In genomic region chr4:86686564-86686963, GRCm38 (mm10) we compare ENCODE assay signal across 18 mouse cellular contexts. TPM values are rescaled to one million over a fixed set of nuclear protein-coding genes. Genes with fewer than 3 reads are reported as not detected.
A peak's percentile ranks its signal among the peaks of the same experiment; 100 is the strongest.
DNase-seq lines count a peak whose midpoint lies in the region; ATAC-seq and TF ChIP-seq lines count a peak whose summit lies in the region.
"Had no signal": no experiment of that assay in that cellular context is flagged by ENCODE, and none has a peak within 500 bp of the region (broad histone marks: within the 10 kb centered on the region; RNA-seq: fewer than 3 reads in every experiment).

No protein-coding gene starts in this region.

- no peaks in the 10 kb centered on the region for H3K4me1 ChIP-seq in kidney, embryonic 15.5 days
- H3K4me1 ChIP-seq in bone marrow macrophage, adult 2 months (ENCODE audit: control insufficient read depth, insufficient read depth, low read length): peaks cover 60% of the 10 kb centered on the region
- H3K4me1 ChIP-seq: forebrain, embryonic 12.5 days; hindbrain, embryonic 12.5 days; neural tube, embryonic 15.5 days had no signal

- no peak for DNase-seq in kidney, postnatal 4 days
- DNase-seq in lung, postnatal 36 days: peak; percentile 31
- no peak for DNase-seq in lung, postnatal 4 days
- no peak for DNase-seq in urinary bladder, adult 18-20 months (ENCODE audit: low spot score in 2 of 2)
- no peak for DNase-seq in cerebellum, postnatal 25 days
- DNase-seq: cerebellum, postnatal 36 days; kidney, adult 11 months; retina, postnatal 1 day; thymus, adult 18-20 months had no signal

- TF ChIP-seq CTCF in bone marrow macrophage, adult 2 months (IDR thresholded peaks at IDR 0.05; ENCODE audit: low read depth, low read length): no peak

- H3K4me3 ChIP-seq in kidney, embryonic 15.5 days (replicated peaks): no peak overlapping the region
- no peak overlapping the region for H3K4me3 ChIP-seq in bone marrow macrophage, adult 2 months (ENCODE audit: insufficient read depth, low read length)
- H3K4me3 ChIP-seq: embryonic facial prominence, embryonic 13.5 days; forebrain, embryonic 12.5 days; hindbrain, embryonic 12.5 days; left cerebral cortex, adult 2 months; limb, embryonic 13.5 days; megakaryocyte, embryonic 14.5 days; neural tube, embryonic 15.5 days had no signal

- H3K4me2 ChIP-seq in kidney, embryonic 15.5 days: no peak overlapping the region
- H3K4me2 ChIP-seq: embryonic facial prominence, embryonic 13.5 days; forebrain, embryonic 12.5 days; hindbrain, embryonic 12.5 days; limb, embryonic 13.5 days; neural tube, embryonic 15.5 days had no signal

- ATAC-seq in kidney, embryonic 15.5 days (replicated peaks; ENCODE audit: low FRiP score): peak; percentile 56; the same call in 1 of the 2 replicates

- TF ChIP-seq POLR2A in bone marrow macrophage, adult 2 months (IDR thresholded peaks at IDR 0.05; ENCODE audit: borderline replicate concordance, low read depth, low read length): no peak

- no peak overlapping the region for H3K9ac ChIP-seq in kidney, embryonic 15.5 days
- H3K9ac ChIP-seq: embryonic facial prominence, embryonic 13.5 days; forebrain, embryonic 12.5 days; hindbrain, embryonic 12.5 days; limb, embryonic 13.5 days; neural tube, embryonic 15.5 days had no signal

- 66% methylated on average over 3 of the region's 3 CpGs for WGBS in kidney, embryonic 15.5 days

- H3K36me3 ChIP-seq in kidney, embryonic 15.5 days: no peaks in the 10 kb centered on the region
- H3K36me3 ChIP-seq: embryonic facial prominence, embryonic 13.5 days; forebrain, embryonic 12.5 days; hindbrain, embryonic 12.5 days; limb, embryonic 13.5 days; neural tube, embryonic 15.5 days had no signal

- H3K9me3 ChIP-seq in kidney, embryonic 15.5 days (replicated peaks): no peaks in the 10 kb centered on the region
- H3K9me3 ChIP-seq: embryonic facial prominence, embryonic 13.5 days; forebrain, embryonic 12.5 days; hindbrain, embryonic 12.5 days; limb, embryonic 13.5 days; megakaryocyte, embryonic 14.5 days; neural tube, embryonic 15.5 days had no signal

- H3K27ac ChIP-seq in kidney, embryonic 15.5 days: no peak overlapping the region
- peak overlapping the region; percentile 60 for H3K27ac ChIP-seq in bone marrow macrophage, adult 2 months (ENCODE audit: insufficient read depth, low read depth, low read length)
- H3K27ac ChIP-seq: embryonic facial prominence, embryonic 13.5 days; forebrain, embryonic 12.5 days; hindbrain, embryonic 12.5 days; left cerebral cortex, adult 2 months; limb, embryonic 13.5 days; neural tube, embryonic 15.5 days had no signal

- H3K27me3 ChIP-seq in kidney, embryonic 15.5 days: no peaks in the 10 kb centered on the region
- H3K27me3 ChIP-seq: embryonic facial prominence, embryonic 13.5 days; forebrain, embryonic 12.5 days; hindbrain, embryonic 12.5 days; limb, embryonic 13.5 days; megakaryocyte, embryonic 14.5 days; neural tube, embryonic 15.5 days had no signal

RNA-seq across cellular contexts. Expression of gene Plin2, which starts 16.7 kb away (rescaled TPM):
- polyA plus RNA-seq in kidney, embryonic 15.5 days (2015; fragmentation: Nextera tagmentation; extraction: Ambion mirVana): 58.0 and 70.8 TPM in 2 replicates
- polyA plus RNA-seq in bone marrow macrophage, adult 2 months (2012; ENCODE audit: insufficient read depth, insufficient read length, missing spikeins): 397 and 415 TPM in 2 replicates
